Mouse (Mus musculus): ENCODE data around the gene Gm21366. TPM values are rescaled to one million over a fixed set of nuclear protein-coding genes. Genes with fewer than 3 reads are reported as not detected.

Gm21366 gene
- not detected for total RNA-seq (2023)

DNA sequence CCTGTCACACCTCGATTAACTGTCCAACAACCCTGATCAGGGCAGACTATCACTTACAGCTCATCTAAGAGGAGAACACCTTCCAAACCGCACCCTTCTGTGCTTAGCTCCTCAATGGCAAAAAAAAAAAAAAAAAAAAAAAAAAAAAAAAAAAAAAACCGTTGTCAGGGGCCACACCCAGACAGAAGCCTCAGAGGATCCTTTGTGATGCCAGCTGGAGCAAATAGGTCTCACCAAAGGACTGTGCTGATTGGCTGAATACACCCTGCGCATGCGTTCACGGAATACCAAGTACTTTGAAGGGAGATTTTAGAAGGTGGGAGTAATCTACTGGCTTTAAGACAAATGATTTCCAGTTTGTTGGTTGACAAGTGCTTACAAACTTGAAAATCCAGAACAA, at the start of gene Gm21366:
Gm21366 (minus strand) TSS at position 101 of the 400 bp plus-strand sequence.

Measured in CD4-positive naive resting alpha-beta T cell, adult 76 days (primary cell).